Mouse (Mus musculus) c-Kit-negative CD71-positive TER-119-positive erythroid progenitor cells, embryonic 14.5 days (primary cell): ENCODE measurements around the gene Astn1.

Experiments used
- DNase-seq: peaks from one replicate; pipeline ENCODE4 v3.0.0-alpha.2; 2013; ENCODE audit warnings: low read depth, low spot score

Gene Astn1

GRCm38 (mm10) chr1:158361964-158362291 lies at the start of gene Astn1:
Astn1 (plus strand) TSS chr1:158362273.
- DNase-seq: no peak

- DNase-seq: no peak
These were observed 38.7 kb upstream of the Astn1 start for GRCm38 (mm10) chr1:158323325-158323724.

GRCm38 (mm10) chr1:158328126-158328525 lies 33.9 kb upstream of the Astn1 start:
- no peak for DNase-seq

- DNase-seq: no peak
These were observed 33.2 kb upstream of the Astn1 start for GRCm38 (mm10) chr1:158328839-158329238.

- DNase-seq: no peak
These were observed 18.8 kb upstream of the Astn1 start for GRCm38 (mm10) chr1:158343243-158343714.

- DNase-seq: no peak
These were observed 8.3 kb upstream of the Astn1 start for GRCm38 (mm10) chr1:158353656-158354371.

- DNase-seq: no peak
These were observed 6.7 kb upstream of the Astn1 start for GRCm38 (mm10) chr1:158355177-158356050.

GRCm38 (mm10) chr1:158356051-158356461 lies 6.0 kb upstream of the Astn1 start, which contains the start of gene Brinp2:
Brinp2 (minus strand) TSS chr1:158356326.
- no peak for DNase-seq

GRCm38 (mm10) chr1:158362292-158363101 lies 424 bp downstream of the Astn1 start:
- DNase-seq: no peak

- DNase-seq: no peak
These were observed 2.4 kb downstream of the Astn1 start for GRCm38 (mm10) chr1:158364461-158364860.

- DNase-seq: no peak
These were observed 20.2 kb downstream of the Astn1 start for GRCm38 (mm10) chr1:158382277-158382676.

GRCm38 (mm10) chr1:158383210-158383609 lies 21.1 kb downstream of the Astn1 start:
- DNase-seq: no peak

GRCm38 (mm10) chr1:158385311-158385710 lies 23.2 kb downstream of the Astn1 start:
- no peak for DNase-seq

- DNase-seq: no peak
These were observed 24.7 kb downstream of the Astn1 start for GRCm38 (mm10) chr1:158386781-158387180.

- DNase-seq: no peak
These were observed 26.9 kb downstream of the Astn1 start for GRCm38 (mm10) chr1:158388995-158389394.

- DNase-seq: no peak
These were observed 28.6 kb downstream of the Astn1 start for GRCm38 (mm10) chr1:158390693-158391092.

- DNase-seq: no peak
These were observed 35.0 kb downstream of the Astn1 start for GRCm38 (mm10) chr1:158397058-158397457.

GRCm38 (mm10) chr1:158400898-158401297 lies 38.8 kb downstream of the Astn1 start:
- DNase-seq: no peak

GRCm38 (mm10) chr1:158405899-158406769 lies 44.1 kb downstream of the Astn1 start:
- DNase-seq: no peak

GRCm38 (mm10) chr1:158408124-158408523 lies 46.1 kb downstream of the Astn1 start:
- no peak for DNase-seq

GRCm38 (mm10) chr1:158411146-158411545 lies 49.1 kb downstream of the Astn1 start:
- no peak for DNase-seq
